Mouse (Mus musculus): ENCODE measurements around the gene Tlr4. TPM values are rescaled to one million over a fixed set of nuclear protein-coding genes. Genes with fewer than 3 reads are reported as not detected.

The Tlr4 gene
- total and polyA plus RNA-seq, 3 experiments, result 8.6 to 22.1 (median 19.0) TPM

- H3K4me2 ChIP-seq (ENCODE audit: insufficient read depth, low read depth, poor library complexity, severe bottlenecking), result no peak overlapping the region
- in situ Hi-C loops (cut with MboI; ENCODE audit: low pct_ligation_motif_present, low pct_unique_long_range_greater_than_20kb, low sequenced_read_pairs) (no loop called here), dilution Hi-C loops (cut with MboI; ENCODE audit: extremely low pct_ligation_motif_present, extremely low pct_unique_long_range_greater_than_20kb, low sequenced_read_pairs) (no loop called here)
- no peak for TF ChIP-seq TCF12 (IDR thresholded peaks at IDR 0.05; ENCODE audit: low read depth, low read length)
- H3K36me3 ChIP-seq (replicated peaks in 1 of 2; ENCODE audit: control insufficient read depth in 1 of 2, insufficient read depth in 1 of 2, low read length in 1 of 2), result no peaks in the 10 kb centered on the region
- H3K4me1 ChIP-seq (ENCODE audit: control insufficient read depth in 1 of 2, insufficient read depth in 2 of 2), result peaks cover 0 to 20% of the 10 kb centered on the region in 2 experiments; a peak in 3 of 4 replicates
- H3K79me2 ChIP-seq (replicated peaks; ENCODE audit: control insufficient read depth, extremely low read depth, insufficient read depth, poor library complexity, severe bottlenecking), result no peaks in the 10 kb centered on the region
- H3K4me3 ChIP-seq (replicated peaks in 1 of 3; ENCODE audit: low read depth in 2 of 3, low read length in 2 of 3, poor library complexity in 1 of 3), result no peak overlapping the region
- no peaks in the 10 kb centered on the region for H3K9me3 ChIP-seq (replicated peaks; ENCODE audit: low read length)
- DNase-seq (ENCODE audit: extremely low read depth), result no peak
- H3K27me3 ChIP-seq (replicated peaks), result no peaks in the 10 kb centered on the region
- no peak overlapping the region for H3K9ac ChIP-seq (ENCODE audit: insufficient read depth, low read depth)
- no peak overlapping the region for H3K27ac ChIP-seq (ENCODE audit: insufficient read depth, low read depth)
Measured at GRCm38 (mm10) chr4:66869919-66870318, 42.5 kb downstream of the Tlr4 start.

GRCm38 (mm10) chr4:66872026-66872425 lies 44.6 kb downstream of the Tlr4 start:
- H3K27ac ChIP-seq (ENCODE audit: insufficient read depth, low read depth), result no peak overlapping the region
- no peaks in the 10 kb centered on the region for H3K9me3 ChIP-seq (replicated peaks; ENCODE audit: low read length)
- H3K4me2 ChIP-seq (ENCODE audit: insufficient read depth, low read depth, poor library complexity, severe bottlenecking), result no peak overlapping the region
- no peak overlapping the region for H3K4me3 ChIP-seq (replicated peaks in 1 of 3; ENCODE audit: low read depth in 2 of 3, low read length in 2 of 3, poor library complexity in 1 of 3)
- DNase-seq (ENCODE audit: extremely low read depth), result no peak
- peaks cover 0 to 20% of the 10 kb centered on the region in 2 experiments; a peak in 3 of 4 replicates for H3K4me1 ChIP-seq (ENCODE audit: control insufficient read depth in 1 of 2, insufficient read depth in 2 of 2)
- H3K79me2 ChIP-seq (replicated peaks; ENCODE audit: control insufficient read depth, extremely low read depth, insufficient read depth, poor library complexity, severe bottlenecking), result no peaks in the 10 kb centered on the region
- no peaks in the 10 kb centered on the region for H3K27me3 ChIP-seq (replicated peaks)
- H3K36me3 ChIP-seq (replicated peaks in 1 of 2; ENCODE audit: control insufficient read depth in 1 of 2, insufficient read depth in 1 of 2, low read length in 1 of 2), result no peaks in the 10 kb centered on the region
- in situ Hi-C loops (cut with MboI; ENCODE audit: low pct_ligation_motif_present, low pct_unique_long_range_greater_than_20kb, low sequenced_read_pairs) (no loop called here), dilution Hi-C loops (cut with MboI; ENCODE audit: extremely low pct_ligation_motif_present, extremely low pct_unique_long_range_greater_than_20kb, low sequenced_read_pairs) (no loop called here)
- H3K9ac ChIP-seq (ENCODE audit: insufficient read depth, low read depth), result no peak overlapping the region
- TF ChIP-seq GABPA (IDR thresholded peaks at IDR 0.05; ENCODE audit: insufficient replicate concordance, low read depth, low read length) (no peak), PAX5 (IDR thresholded peaks at IDR 0.05; ENCODE audit: low read length) (no peak), JUND (conservative IDR thresholded peaks at IDR 0.05; ENCODE audit: low read depth, low read length) (no peak), ZNF384 (IDR thresholded peaks at IDR 0.05; ENCODE audit: low read depth, low read length) (no peak), NELFE (IDR thresholded peaks at IDR 0.05; ENCODE audit: low read depth, low read length) (no peak), E2F4 (IDR thresholded peaks at IDR 0.05; ENCODE audit: insufficient replicate concordance, low read depth, low read length) (no peak), RCOR1 (conservative IDR thresholded peaks at IDR 0.05; ENCODE audit: low read depth, low read length) (no peak), SMC3 (IDR thresholded peaks at IDR 0.05; ENCODE audit: low read depth, low read length) (no peak), ELF1 (IDR thresholded peaks at IDR 0.05; ENCODE audit: low read depth, low read length) (no peak), MAFK (IDR thresholded peaks at IDR 0.05; ENCODE audit: insufficient replicate concordance, low read length) (no peak), EP300 (IDR thresholded peaks at IDR 0.05; ENCODE audit: low read length) (no peak), HCFC1 (IDR thresholded peaks at IDR 0.05; ENCODE audit: low read depth, low read length) (no peak), CHD2 (IDR thresholded peaks at IDR 0.05; ENCODE audit: low read length) (no peak), USF1 (IDR thresholded peaks at IDR 0.05; ENCODE audit: low read depth, low read length) (no peak), KAT2A (IDR thresholded peaks at IDR 0.05; ENCODE audit: insufficient replicate concordance, low read length) (no peak), RAD21 (IDR thresholded peaks at IDR 0.05; ENCODE audit: low read depth, low read length) (no peak), MAX (IDR thresholded peaks at IDR 0.05; ENCODE audit: low read length) (no peak), MYC (IDR thresholded peaks at IDR 0.05; ENCODE audit: low read depth, low read length) (no peak), SIN3A (IDR thresholded peaks at IDR 0.05; ENCODE audit: low read length) (no peak), BHLHE40 (IDR thresholded peaks at IDR 0.05; ENCODE audit: low read depth, low read length) (no peak)
